Mouse (Mus musculus): ENCODE measurements around the gene Tspyl3.

DNA sequence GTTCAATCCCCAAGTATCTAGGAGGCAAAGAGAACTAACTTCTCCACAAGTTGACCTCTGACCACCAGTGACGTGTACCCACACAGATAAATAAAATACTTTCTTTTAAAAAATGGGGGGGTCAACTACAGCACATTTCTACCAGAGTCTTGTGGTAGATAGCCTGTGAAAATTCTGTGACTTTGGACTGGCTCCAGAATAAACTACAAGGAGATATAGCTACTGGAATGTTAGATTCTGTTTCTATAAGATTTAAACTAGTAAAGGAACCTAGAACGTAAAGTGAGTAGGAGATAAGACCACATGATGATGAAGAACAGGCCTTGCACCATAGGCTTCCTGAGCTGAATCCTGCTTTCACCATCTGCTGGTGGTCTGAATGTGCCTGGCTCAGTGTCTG, 37.4 kb downstream of the Tspyl3 start:
- no peak for TF ChIP-seq CTCF (IDR thresholded peaks at IDR 0.05; ENCODE audit: low read depth, low read length)
- no peak for TF ChIP-seq TAL1 (conservative IDR thresholded peaks at IDR 0.05; ENCODE audit: low read depth, low read length)
- no peak for TF ChIP-seq POLR2AphosphoS5 (IDR thresholded peaks at IDR 0.05; ENCODE audit: insufficient replicate concordance, low read depth, low read length)
- TF ChIP-seq GATA1 (IDR thresholded peaks at IDR 0.05; ENCODE audit: borderline replicate concordance, low read length), result no peak
- TF ChIP-seq GATA2 (IDR thresholded peaks at IDR 0.05; ENCODE audit: borderline replicate concordance, low read depth, low read length), result no peak
